Mouse (Mus musculus) adrenal gland, postnatal 14 days (tissue): ENCODE data around the gene Ttll2. TPM values are rescaled to one million over a fixed set of nuclear protein-coding genes. Genes with fewer than 3 reads are reported as not detected.
"Not testable (repeated sequence)": the region's sequence is repeated elsewhere in the genome, so short reads cannot be mapped to it uniquely, and the experiment has no call there.

Experiments
- DNase-seq: peaks from one replicate; pipeline ENCODE4 v3.0.0; 2021; ENCODE audit warnings: mixed read lengths
- total RNA-seq: library from RNA; stranded (reverse); gene quantifications from 2 replicates; pipeline ENCODE4 v1.2.3, GENCODE M21; 2021

Ttll2 gene
- total RNA-seq, 1 experiment from 2014 or later: not detected

- peak; percentile 76 for DNase-seq
These were observed 8.4 kb upstream of the Ttll2 start for GRCm38 (mm10) chr17:7360749-7361465.

DNA sequence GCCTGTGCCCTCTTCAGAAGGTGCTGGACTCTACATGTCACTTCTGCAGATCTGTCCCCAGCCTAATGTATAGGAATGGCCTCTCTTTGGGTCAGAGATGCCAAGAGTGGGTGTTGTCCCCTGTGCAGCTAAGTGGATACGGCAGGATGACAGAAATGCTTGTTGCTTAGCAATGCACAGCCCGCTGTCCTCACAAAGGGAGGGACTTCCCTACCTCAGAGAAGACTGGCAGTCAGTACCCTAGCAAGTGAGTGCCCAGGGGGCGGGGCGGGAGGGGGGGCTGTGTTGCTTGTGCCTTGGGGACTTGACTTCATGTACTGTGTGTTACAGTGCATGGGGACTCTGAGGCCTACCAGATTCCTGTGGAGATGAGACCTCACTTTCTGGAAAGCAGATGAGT, 7.3 kb upstream of the Ttll2 start:
- not testable (repeated sequence) for DNase-seq

GRCm38 (mm10) chr17:7348765-7349164, 3.7 kb downstream of the Ttll2 start:
- DNase-seq: not testable (repeated sequence)

DNA sequence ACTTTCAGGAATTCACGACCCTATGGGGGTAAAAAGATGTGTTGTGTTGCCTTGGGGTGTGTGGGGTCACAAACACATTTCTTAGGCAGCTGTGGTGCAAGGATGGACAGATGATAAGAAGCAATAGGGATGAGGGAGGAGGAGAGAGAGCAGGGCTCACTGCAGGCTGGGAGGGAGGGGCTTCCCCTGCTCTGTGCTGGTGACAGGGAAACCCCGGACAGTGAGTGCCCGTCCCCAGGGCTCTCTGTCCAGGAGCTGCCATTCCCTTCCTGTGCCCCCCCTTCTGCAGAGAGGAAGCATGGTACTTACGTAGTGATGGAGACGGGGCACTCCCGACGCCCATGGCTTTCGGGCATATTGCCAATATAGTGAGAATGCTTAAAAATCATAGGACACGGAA, 15.1 kb downstream of the Ttll2 start:
- DNase-seq: not testable (repeated sequence)

GRCm38 (mm10) chr17:7332745-7333144, 19.8 kb downstream of the Ttll2 start:
- DNase-seq: not testable (repeated sequence)

GRCm38 (mm10) chr17:7326415-7326814, 26.1 kb downstream of the Ttll2 start:
- DNase-seq: not testable (repeated sequence)

- DNase-seq: not testable (repeated sequence)
These were observed 28.1 kb downstream of the Ttll2 start, which contains the start of gene Tcp10a for GRCm38 (mm10) chr17:7324346-7324745. Gene Tcp10a (plus strand): TSS chr17:7324646.

GRCm38 (mm10) chr17:7319789-7320188, 32.7 kb downstream of the Ttll2 start:
- not testable (repeated sequence) for DNase-seq

- not testable (repeated sequence) for DNase-seq
These were observed 36.7 kb downstream of the Ttll2 start for GRCm38 (mm10) chr17:7315693-7316382.

- peak; percentile 40 for DNase-seq
These were observed 46.0 kb downstream of the Ttll2 start for GRCm38 (mm10) chr17:7306278-7307196.

Other genes with a start within 250 kb of the Ttll2 start
- 11.4 and 12.9 TPM in 2 replicates for gene Rps6ka2, start 182.6 kb downstream of the Ttll2 start, total RNA-seq
- not detected in 2 replicates for gene Tcp10a, start 28.1 kb downstream of the Ttll2 start, total RNA-seq
- gene Gm49630, start 19.3 kb upstream of the Ttll2 start, total RNA-seq: not detected in 2 replicates
- gene Unc93a2, start 32.8 kb upstream of the Ttll2 start, total RNA-seq: 1.2 and 1.5 TPM in 2 replicates